Mouse (Mus musculus) macrophage (primary cell): ENCODE measurements at regions not wholly inside any gene's neighbourhood (a gene's known extent, or its start where the extent isn't known, plus 50 kb on each side); places are given as distances from the start of the nearest gene placed in this dataset.

Source experiments
- H3K27ac ChIP-seq: fragments of 350-480 bp; formaldehyde crosslinking; 2 replicates; pipeline ENCODE4 v1.9.0; 2021
- H3K36me3 ChIP-seq: fragments of 350-480 bp; formaldehyde crosslinking; 2 replicates; pipeline ENCODE4 v1.9.0; 2021; ENCODE audit errors: inconsistent target
- H3K4me3 ChIP-seq: fragments of 350-480 bp; formaldehyde crosslinking; 2 replicates; pipeline ENCODE4 v1.9.0; 2021; ENCODE audit errors: inconsistent target
- H3K79me2 ChIP-seq: fragments of 350-480 bp; formaldehyde crosslinking; 2 replicates; pipeline ENCODE4 v1.9.0; 2021; ENCODE audit errors: inconsistent target
- WGBS: methylation state at CpG from one replicate; pipeline ENCODE4 v1.1.7; 2026; ENCODE audit warnings: inconsistent platforms; ENCODE audit not compliant: missing documents; 5-methylcytosine and 5-hydroxymethylcytosine counted together

DNA sequence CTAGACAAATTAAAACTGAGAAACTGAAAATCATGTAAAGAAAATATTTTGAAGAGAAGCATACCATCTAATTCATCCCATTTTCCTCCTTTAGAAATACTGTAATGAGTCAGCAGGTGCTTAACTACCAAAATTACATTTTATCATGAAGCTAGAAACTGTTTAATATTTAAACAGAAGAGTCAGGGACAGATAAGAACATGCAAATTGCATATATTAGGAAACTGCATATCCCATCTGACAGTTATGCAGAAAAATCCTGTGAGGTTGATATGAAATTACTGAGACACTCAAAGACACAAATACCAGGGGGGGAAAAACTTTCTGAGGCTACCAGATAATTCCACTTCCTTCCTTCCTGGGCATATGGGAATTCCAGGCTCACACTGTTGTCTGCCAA, 257.8 kb downstream of the Tex13c3 start:
- H3K27ac ChIP-seq: no peak overlapping the region
- no peaks in the 10 kb centered on the region for H3K79me2 ChIP-seq
- H3K4me3 ChIP-seq: no peak overlapping the region

GRCm38 (mm10) chrX:19220785-19221496, 260.2 kb downstream of the Tex13c3 start:
- Histone ChIP-seq H3K27ac (no peak overlapping the region), H3K36me3 (no peaks in the 10 kb centered on the region), H3K79me2 (no peaks in the 10 kb centered on the region), H3K4me3 (no peak overlapping the region)
- 100% methylated on average over 1 of the region's 1 CpGs for WGBS

More for the DNA sequence above, 257.8 kb downstream of the Tex13c3 start:
- H3K36me3 ChIP-seq: no peaks in the 10 kb centered on the region

DNA sequence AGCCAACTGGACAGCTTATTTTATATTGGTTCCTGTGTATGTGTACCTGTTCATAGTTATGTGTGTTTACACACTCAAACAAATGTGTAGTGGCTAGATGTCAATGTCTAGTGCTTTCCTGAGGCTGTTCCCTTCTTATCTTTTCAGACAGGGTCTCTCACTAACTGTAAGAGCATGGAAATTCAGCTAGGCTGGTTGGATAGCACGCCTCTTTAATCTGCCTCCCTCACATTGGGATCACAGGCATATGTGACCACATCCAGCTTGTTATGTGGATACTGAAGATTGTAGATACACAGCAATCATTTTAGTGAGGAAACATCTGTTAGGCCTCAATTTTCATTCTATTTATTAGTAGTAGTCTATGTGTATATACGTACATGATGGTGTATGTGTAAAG, 261.4 kb downstream of the Tex13c3 start:
- Histone ChIP-seq H3K4me3 (no peak overlapping the region), H3K36me3 (no peaks in the 10 kb centered on the region), H3K27ac (no peak overlapping the region), H3K79me2 (no peaks in the 10 kb centered on the region)
- WGBS: 91% methylated on average over 2 of the region's 2 CpGs

DNA sequence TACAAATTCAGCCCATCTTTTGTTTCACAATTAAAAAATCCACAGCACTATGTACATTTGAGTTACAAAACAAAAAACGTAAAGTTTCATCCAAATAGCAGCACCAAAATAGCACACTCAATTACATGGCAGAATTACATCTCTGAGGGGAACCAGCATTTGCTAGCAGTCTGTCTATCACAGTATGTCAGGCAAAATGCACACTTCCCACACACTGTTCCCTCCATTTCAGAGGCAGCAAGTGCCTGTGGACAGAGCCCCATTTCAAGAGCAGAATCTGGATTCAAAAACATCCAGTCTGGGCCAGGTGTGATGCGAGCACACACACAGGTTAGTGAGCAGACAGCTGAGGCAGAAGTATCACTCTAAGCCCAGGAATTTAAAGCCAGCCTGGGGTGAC, 261.8 kb downstream of the Tex13c3 start:
- WGBS: 96% methylated on average over 2 of the region's 2 CpGs
- H3K79me2 ChIP-seq: no peaks in the 10 kb centered on the region
- H3K36me3 ChIP-seq: no peaks in the 10 kb centered on the region
- H3K4me3 ChIP-seq: no peak overlapping the region
- no peak overlapping the region for H3K27ac ChIP-seq

- WGBS: 20% methylated on average over 1 of the region's 1 CpGs
- no peaks in the 10 kb centered on the region for H3K36me3 ChIP-seq
- H3K4me3 ChIP-seq: no peak overlapping the region
- no peak overlapping the region for H3K27ac ChIP-seq
- H3K79me2 ChIP-seq: no peaks in the 10 kb centered on the region
These were observed 274.7 kb downstream of the Tex13c3 start for GRCm38 (mm10) chrX:19206420-19206819.

GRCm38 (mm10) chrX:19202542-19202941, 278.6 kb downstream of the Tex13c3 start:
- WGBS: 57% methylated on average over 1 of the region's 1 CpGs
- Histone ChIP-seq H3K27ac (peak overlapping the region; percentile 39), H3K79me2 (no peaks in the 10 kb centered on the region), H3K4me3 (no peak overlapping the region), H3K36me3 (no peaks in the 10 kb centered on the region)

DNA sequence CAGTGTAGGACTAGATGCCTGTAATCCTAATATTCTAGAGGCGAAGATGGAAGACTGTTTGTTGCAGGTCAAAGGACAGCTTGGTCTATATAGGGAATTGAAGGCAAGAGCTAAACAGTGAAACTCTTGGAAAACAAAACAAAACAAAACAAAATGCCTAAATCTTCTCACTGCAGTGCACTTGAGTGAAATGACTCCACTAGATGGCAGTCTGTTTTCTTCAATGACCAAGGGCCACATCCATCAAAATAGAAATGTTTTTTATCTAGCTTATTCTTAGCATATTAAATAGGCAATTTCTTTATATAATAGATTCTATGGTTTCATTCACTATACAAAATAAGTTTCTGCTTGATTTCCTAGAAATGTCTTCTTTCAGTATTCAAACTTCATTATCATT, 279.7 kb downstream of the Tex13c3 start:
- WGBS: 75% methylated on average over 1 of the region's 1 CpGs
- peak overlapping the region; percentile 39; the same call in 1 of the 2 replicates for H3K27ac ChIP-seq
- no peak overlapping the region for H3K4me3 ChIP-seq
- no peaks in the 10 kb centered on the region for H3K36me3 ChIP-seq
- no peaks in the 10 kb centered on the region for H3K79me2 ChIP-seq

- H3K4me3 ChIP-seq: no peak overlapping the region
- no peaks in the 10 kb centered on the region for H3K79me2 ChIP-seq
- H3K36me3 ChIP-seq: no peaks in the 10 kb centered on the region
- 100% methylated on average over 3 of the region's 3 CpGs for WGBS
- no peak overlapping the region for H3K27ac ChIP-seq
These were observed 281.6 kb downstream of the Tex13c3 start for GRCm38 (mm10) chrX:19199531-19199930.

GRCm38 (mm10) chrX:19168983-19169382, 312.1 kb downstream of the Tex13c3 start:
- Histone ChIP-seq H3K27ac (peak overlapping the region; percentile 79; the same call in 1 of the 2 replicates), H3K36me3 (no peaks in the 10 kb centered on the region), H3K79me2 (peaks cover 43% of the 10 kb centered on the region), H3K4me3 (peak overlapping the region; percentile 5; the same call in 1 of the 2 replicates)
- 39% methylated on average over 2 of the region's 2 CpGs for WGBS

GRCm38 (mm10) chrX:19168546-19168945, 312.6 kb downstream of the Tex13c3 start:
- peak overlapping the region; percentile 79 for H3K27ac ChIP-seq
- peak overlapping the region; percentile 5; the same call in 1 of the 2 replicates for H3K4me3 ChIP-seq
- 45% methylated on average over 3 of the region's 5 CpGs for WGBS
- H3K79me2 ChIP-seq: peaks cover 47% of the 10 kb centered on the region
- no peaks in the 10 kb centered on the region for H3K36me3 ChIP-seq

- H3K4me3 ChIP-seq: peak overlapping the region; percentile 52; the same call in 1 of the 2 replicates
- peak overlapping the region; percentile 79 for H3K27ac ChIP-seq
- H3K36me3 ChIP-seq: no peaks in the 10 kb centered on the region
- H3K79me2 ChIP-seq: peaks cover 50% of the 10 kb centered on the region
- WGBS: no CpG with 5 or more reads among the region's 1 CpGs
These were observed 313.0 kb downstream of the Tex13c3 start for GRCm38 (mm10) chrX:19168111-19168510.

DNA sequence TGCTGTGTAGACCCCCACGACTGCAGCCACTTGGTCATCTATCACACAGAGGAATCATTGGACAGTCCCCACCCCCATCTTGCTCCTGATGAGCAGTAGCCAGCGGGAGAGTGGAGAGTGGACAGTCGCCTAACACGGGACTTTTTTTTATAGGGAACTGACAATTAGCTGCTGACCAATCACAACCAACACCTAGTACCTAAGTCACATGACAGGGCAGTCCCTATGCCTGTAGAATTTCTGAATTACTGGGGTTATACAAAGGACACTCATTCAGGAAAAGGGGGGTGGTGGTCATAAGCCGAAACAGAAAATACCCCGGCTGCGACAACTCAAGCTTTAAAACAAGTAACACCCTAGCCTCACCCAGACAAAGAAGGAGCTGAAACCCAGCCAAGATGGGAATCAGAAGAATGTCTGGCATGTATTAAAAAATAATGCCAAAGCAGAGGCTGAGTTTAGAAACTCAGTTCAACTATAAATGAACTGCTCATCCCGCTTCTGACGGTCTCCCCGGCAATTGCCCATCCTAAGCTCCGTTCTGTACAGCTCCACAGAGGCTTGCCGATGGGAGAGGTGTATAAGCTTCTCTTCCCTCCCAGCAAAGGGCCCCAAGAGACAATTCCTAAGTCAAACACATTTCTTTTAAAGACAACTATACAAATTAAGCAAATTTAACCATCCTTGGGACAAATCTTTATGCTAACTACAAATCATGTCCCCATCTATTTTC, 313.8 kb downstream of the Tex13c3 start:
- WGBS: 27% methylated on average over 10 of the region's 12 CpGs
- peak overlapping the region; percentile 79 for H3K27ac ChIP-seq
- H3K79me2 ChIP-seq: peaks cover 58% of the 10 kb centered on the region
- H3K4me3 ChIP-seq: peak overlapping the region; percentile 52
- H3K36me3 ChIP-seq: no peaks in the 10 kb centered on the region

GRCm38 (mm10) chrX:19165891-19166644, 315.1 kb downstream of the Tex13c3 start:
- peaks cover 70% of the 10 kb centered on the region for H3K79me2 ChIP-seq
- 36% methylated on average over 5 of the region's 5 CpGs for WGBS
- H3K27ac ChIP-seq: peak overlapping the region; percentile 79
- H3K4me3 ChIP-seq: peak overlapping the region; percentile 52
- no peaks in the 10 kb centered on the region for H3K36me3 ChIP-seq

DNA sequence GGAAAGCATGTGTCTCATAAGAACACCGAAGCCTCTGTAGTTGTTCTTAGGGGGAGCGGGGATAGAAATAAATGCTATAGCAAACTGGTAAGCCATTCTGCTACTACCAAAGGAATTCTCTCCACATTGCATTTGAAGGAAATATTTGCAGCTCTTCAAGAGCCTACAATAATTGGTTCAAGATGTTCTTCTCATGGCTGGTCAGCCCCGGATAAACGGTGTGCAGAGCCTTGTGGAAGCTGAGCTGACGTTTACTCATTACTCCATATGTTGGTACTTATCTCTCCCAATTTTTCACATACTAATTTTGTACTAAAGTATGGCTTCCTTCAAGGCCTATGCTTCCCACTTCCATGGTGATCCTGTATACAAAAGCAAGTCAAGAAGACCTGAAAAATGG, 317.0 kb downstream of the Tex13c3 start:
- no peaks in the 10 kb centered on the region for H3K36me3 ChIP-seq
- H3K79me2 ChIP-seq: peaks cover 89% of the 10 kb centered on the region
- H3K4me3 ChIP-seq: peak overlapping the region; percentile 52
- H3K27ac ChIP-seq: peak overlapping the region; percentile 79
- 60% methylated on average over 5 of the region's 5 CpGs for WGBS

- WGBS: 44% methylated on average over 1 of the region's 1 CpGs
- H3K36me3 ChIP-seq: no peaks in the 10 kb centered on the region
- no peak overlapping the region; the same call in 1 of the 2 replicates for H3K4me3 ChIP-seq
- H3K27ac ChIP-seq: peak overlapping the region; percentile 79
- H3K79me2 ChIP-seq: peaks cover 81% of the 10 kb centered on the region
These were observed 318.2 kb downstream of the Tex13c3 start for GRCm38 (mm10) chrX:19162958-19163357.
